Mouse (Mus musculus) spleen, adult 2 months (tissue): ENCODE measurements around the gene 4933417A18Rik. TPM values are rescaled to one million over a fixed set of nuclear protein-coding genes. Genes with fewer than 3 reads are reported as not detected.

Experiments
- DNase-seq, 2 experiments: peaks; one replicate each; pipeline versions ENCODE4 v3.0.0 to v3.0.0-alpha.2; 2012 to 2021; ENCODE audit warnings: low spot score in 2 of 2, low read depth in 1 of 2
- H3K27ac ChIP-seq: fragments of 200-500 bp; 2 replicates; pipeline ENCODE4 v1.5.1; 2012; ENCODE audit warnings: low read length, inconsistent platforms; ENCODE audit not compliant: insufficient read depth
- H3K27me3 ChIP-seq: fragments of 200-500 bp; 2 replicates; pipeline ENCODE4 v1.6.1; 2012; ENCODE audit warnings: mild to moderate bottlenecking, moderate library complexity, low read length, inconsistent platforms; ENCODE audit not compliant: control insufficient read depth, insufficient read depth
- H3K36me3 ChIP-seq: fragments of 200-500 bp; 2 replicates; pipeline ENCODE4 v1.6.1; 2012; ENCODE audit warnings: mild to moderate bottlenecking, low read length, inconsistent platforms; ENCODE audit not compliant: control insufficient read depth, insufficient read depth
- H3K4me1 ChIP-seq: fragments of 200-500 bp; 2 replicates; pipeline ENCODE4 v1.6.1; 2011; ENCODE audit warnings: inconsistent platforms; ENCODE audit not compliant: control insufficient read depth, insufficient read depth, insufficient read length
- H3K4me3 ChIP-seq: fragments of 200-500 bp; 2 replicates; pipeline ENCODE4 v1.5.1; 2011; ENCODE audit warnings: mild to moderate bottlenecking, inconsistent platforms; ENCODE audit not compliant: insufficient read depth, insufficient read length; ENCODE audit errors: extremely low read depth
- CTCF ChIP-seq: fragments of 200-500 bp; IDR thresholded peaks from 2 replicates; pipeline ENCODE4 v1.5.1; 2011; ENCODE audit warnings: mild to moderate bottlenecking, inconsistent platforms; ENCODE audit not compliant: insufficient read depth, insufficient read length, insufficient replicate concordance; ENCODE audit errors: extremely low read depth
- POLR2A ChIP-seq: fragments of 200-500 bp; IDR thresholded peaks from 2 replicates; pipeline ENCODE4 v1.6.1; 2011; ENCODE audit warnings: low read depth, low read length, inconsistent platforms
- WGBS: fragments of 180-500 bp; shearing (Covaris S2); methylation state at CpG from one replicate; pipeline ENCODE4 v1.1.7; 2018; 5-methylcytosine and 5-hydroxymethylcytosine counted together
- polyA plus RNA-seq: library from polyadenylated mRNA; depleted of rRNA; stranded (reverse); fragments of >200 nt; gene quantifications from 2 replicates; pipeline ENCODE4 v1.2.3, GENCODE M21; 2012; rRNA removed

Gene 4933417A18Rik
- polyA plus RNA-seq, 1 experiment = not detected

GRCm38 (mm10) chr13:34993983-34994811 lies 70.0 kb downstream of the 4933417A18Rik start:
- Histone ChIP-seq H3K36me3 (peaks cover 3% of the 10 kb centered on the region; the same call in 1 of the 2 replicates), H3K4me1 (peaks cover 2% of the 10 kb centered on the region; the same call in 1 of the 2 replicates), H3K27ac (peak overlapping the region; percentile 57; the same call in 1 of the 2 replicates), H3K4me3 (peak overlapping the region; percentile 79), H3K27me3 (no peaks in the 10 kb centered on the region)
- TF ChIP-seq POLR2A (no peak), CTCF (no peak)
- DNase-seq = peak; percentile 56 to 89
- 1% methylated on average over 33 of the region's 33 CpGs for WGBS

- H3K36me3 ChIP-seq = no peaks in the 10 kb centered on the region
- 75% methylated on average over 2 of the region's 2 CpGs for WGBS
- no peak overlapping the region for H3K4me3 ChIP-seq
- H3K4me1 ChIP-seq = peaks cover 2% of the 10 kb centered on the region; the same call in 1 of the 2 replicates
- H3K27ac ChIP-seq = no peak overlapping the region
- DNase-seq = no peak
- H3K27me3 ChIP-seq = no peaks in the 10 kb centered on the region
- TF ChIP-seq POLR2A (no peak), CTCF (no peak)
Measured at GRCm38 (mm10) chr13:34995925-34996324, 71.7 kb downstream of the 4933417A18Rik start.

Other genes starting within 250 kb of the 4933417A18Rik start
- gene Fam50b, start 189.6 kb upstream of the 4933417A18Rik start, polyA plus RNA-seq = not detected in 2 replicates
- 6.8 and 9.1 TPM in 2 replicates for gene Prpf4b, start 49.1 kb upstream of the 4933417A18Rik start, polyA plus RNA-seq
- gene Fam217a, start 99 bp upstream of the 4933417A18Rik start, polyA plus RNA-seq = not detected in 2 replicates
- 0.07 TPM in 1 of 2 replicates, not detected in the other for gene Eci3, start 39.4 kb downstream of the 4933417A18Rik start, polyA plus RNA-seq
- gene Eci2, start 102.7 kb downstream of the 4933417A18Rik start, polyA plus RNA-seq = 15.0 and 16.0 TPM in 2 replicates